8 mouse cellular contexts compared by ENCODE assay signal in the genomic region with DNA sequence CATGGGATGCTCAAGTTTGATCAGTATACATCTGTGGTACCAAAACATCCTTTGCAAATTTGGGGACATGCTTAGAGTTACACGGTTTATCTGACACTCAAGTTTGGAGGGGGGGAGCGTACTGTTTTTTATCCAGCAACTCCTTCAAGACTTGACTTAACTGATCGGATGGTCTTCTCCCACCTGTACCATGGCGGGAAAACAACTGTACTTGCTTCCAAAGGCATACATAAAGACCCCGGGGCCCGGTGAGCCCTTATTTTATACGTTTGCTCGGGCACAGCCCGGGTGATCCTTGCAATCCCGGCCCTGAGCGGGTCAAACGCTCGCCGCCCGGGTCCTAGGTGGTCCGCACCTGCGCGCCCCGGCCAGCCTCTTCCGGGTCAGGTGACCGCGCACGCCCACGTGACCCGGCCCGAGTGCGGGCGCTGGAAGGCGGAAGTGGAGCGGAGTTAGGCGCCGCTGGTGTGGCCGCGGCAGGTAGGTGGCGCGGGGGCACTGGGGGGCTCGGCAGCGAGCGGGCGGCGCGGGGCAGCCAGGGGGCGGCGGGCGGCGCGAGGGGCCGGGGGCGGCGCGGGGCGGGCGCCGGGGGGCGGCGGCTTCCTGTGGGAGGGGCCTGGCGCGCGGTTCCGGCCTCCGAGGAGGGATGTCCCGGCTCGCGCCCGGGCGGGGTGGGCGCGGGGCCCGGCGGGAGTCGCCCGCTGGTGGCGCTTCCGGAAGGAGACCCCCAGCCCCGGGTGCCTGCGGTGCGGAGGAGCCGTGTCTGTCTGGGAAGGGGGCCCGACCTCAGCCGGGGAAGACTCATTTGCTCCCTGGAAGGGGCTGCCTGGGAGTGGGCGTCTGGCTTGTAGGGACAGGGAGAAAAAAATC. TPM values are rescaled to one million over a fixed set of nuclear protein-coding genes. Genes with fewer than 3 reads are reported as not detected.
A peak's percentile ranks its signal among the peaks of the same experiment; 100 is the strongest.
DNase-seq lines count a peak whose midpoint lies in the region; ATAC-seq and TF ChIP-seq lines count a peak whose summit lies in the region.

A gene (plus strand): TSS at position 404 of the 870 bp plus-strand sequence.

- peaks cover 2% of the 10 kb centered on the region; the same call in 1 of the 2 replicates for H3K36me3 ChIP-seq in forebrain, embryonic 10.5 days (replicated peaks)
- no peaks in the 10 kb centered on the region for H3K36me3 ChIP-seq in heart, embryonic 14.5 days (ENCODE audit: control insufficient read depth, insufficient read depth, low read length)
- H3K36me3 ChIP-seq in liver, embryonic 11.5 days (ENCODE audit: control insufficient read depth, insufficient read depth, low read length), result no peaks in the 10 kb centered on the region
- no peaks in the 10 kb centered on the region for H3K36me3 ChIP-seq in myocyte (ENCODE audit: control insufficient read depth, insufficient read depth)
- H3K36me3 ChIP-seq in splenic B cell, adult 2 months (ENCODE audit: control insufficient read depth, insufficient read depth, low read length, poor library complexity, severe bottlenecking), result no peaks in the 10 kb centered on the region

- DNase-seq in CD4-positive helper T cell, adult 2 months (ENCODE audit: low read depth, low spot score), result peak; percentile 86
- peak; percentile 88 for DNase-seq in brain, embryonic 14.5 days (ENCODE audit: low read depth)
- DNase-seq in forebrain, embryonic 10.5 days (ENCODE audit: extremely low spot score, low spot score), result peak; percentile 83
- DNase-seq in kidney, postnatal 10 days, result peak; percentile 88
- peak; percentile 86 for DNase-seq in liver, embryonic 11.5 days (ENCODE audit: low spot score)
- peak; percentile 87 for DNase-seq in splenic B cell, adult 2 months (ENCODE audit: low read depth, low spot score)

- peak within 1 kb of the TSS; percentile 90 for H3K4me3 ChIP-seq in forebrain, embryonic 10.5 days
- H3K4me3 ChIP-seq in heart, embryonic 14.5 days (ENCODE audit: control insufficient read depth in 1 of 2, insufficient read depth in 1 of 2, low read depth in 1 of 2, low read length in 2 of 2), result peak within 1 kb of the TSS; percentile 81 to 89
- peak within 1 kb of the TSS; percentile 89 for H3K4me3 ChIP-seq in liver, embryonic 11.5 days (ENCODE audit: low read depth, low read length)
- peak within 1 kb of the TSS; percentile 65 for H3K4me3 ChIP-seq in myocyte

- H3K27ac ChIP-seq in forebrain, embryonic 10.5 days, result peak within 1 kb of the TSS; percentile 93
- peak within 1 kb of the TSS; percentile 43 to 91 for H3K27ac ChIP-seq in heart, embryonic 14.5 days (replicated peaks in 1 of 2; ENCODE audit: control insufficient read depth in 1 of 2, insufficient read depth in 1 of 2, low read depth in 2 of 2, low read length in 2 of 2)
- peak within 1 kb of the TSS; percentile 93 for H3K27ac ChIP-seq in liver, embryonic 11.5 days (ENCODE audit: low read depth, low read length)

- peak within 1 kb of the TSS; percentile 52 for H3ac ChIP-seq in myocyte (ENCODE audit: control insufficient read depth, insufficient read length)

- H3K9me3 ChIP-seq in forebrain, embryonic 10.5 days, result no peaks in the 10 kb centered on the region
- no peaks in the 10 kb centered on the region for H3K9me3 ChIP-seq in heart, embryonic 14.5 days (ENCODE audit: control insufficient read depth, low read length)
- no peaks in the 10 kb centered on the region for H3K9me3 ChIP-seq in liver, embryonic 11.5 days (ENCODE audit: control insufficient read depth, low read length)

- H3K4me1 ChIP-seq in forebrain, embryonic 10.5 days, result peaks cover 18% of the 10 kb centered on the region
- H3K4me1 ChIP-seq in heart, embryonic 14.5 days (ENCODE audit: control insufficient read depth in 2 of 2, insufficient read depth in 2 of 2, low read length in 2 of 2), result peaks cover 5 to 6% of the 10 kb centered on the region in 2 experiments; a peak in 3 of 4 replicates
- H3K4me1 ChIP-seq in liver, embryonic 11.5 days (replicated peaks; ENCODE audit: control insufficient read depth, insufficient read depth, low read length), result peaks cover 21% of the 10 kb centered on the region

- ATAC-seq in heart, embryonic 14.5 days (ENCODE audit: insufficient number of reproducible peaks, insufficient read depth, low FRiP score, low read depth), result peak; percentile 87
- peak; percentile 80 for ATAC-seq in liver, embryonic 11.5 days (replicated peaks; ENCODE audit: low FRiP score)

- no peaks in the 10 kb centered on the region for H3K27me3 ChIP-seq in forebrain, embryonic 10.5 days (ENCODE audit: poor library complexity, severe bottlenecking)
- no peaks in the 10 kb centered on the region for H3K27me3 ChIP-seq in heart, embryonic 14.5 days (ENCODE audit: control insufficient read depth, insufficient read depth, low read length)
- H3K27me3 ChIP-seq in liver, embryonic 11.5 days (replicated peaks; ENCODE audit: control insufficient read depth, insufficient read depth, low read length), result no peaks in the 10 kb centered on the region
- H3K27me3 ChIP-seq in myocyte (ENCODE audit: control insufficient read depth, insufficient read depth, insufficient read length), result no peaks in the 10 kb centered on the region
- H3K27me3 ChIP-seq in splenic B cell, adult 2 months (ENCODE audit: control insufficient read depth, insufficient read depth, low read length, poor library complexity, severe bottlenecking), result no peaks in the 10 kb centered on the region

- peak; percentile 83 for TF ChIP-seq POLR2A in brain, embryonic 14.5 days (IDR thresholded peaks at IDR 0.05; ENCODE audit: borderline replicate concordance, extremely low read depth, insufficient read depth, insufficient read length, poor library complexity, severe bottlenecking)
- TF ChIP-seq POLR2A in myocyte (IDR thresholded peaks at IDR 0.05; ENCODE audit: insufficient read length, low read depth), result peak; percentile 53

- TF ChIP-seq CTCF in brain, embryonic 14.5 days (IDR thresholded peaks at IDR 0.05; ENCODE audit: borderline replicate concordance, extremely low read depth, insufficient read depth, insufficient read length), result no peak

- peaks cover 6% of the 10 kb centered on the region for H3K79me2 ChIP-seq in myocyte (ENCODE audit: control insufficient read depth, insufficient read depth)

- H3K4me2 ChIP-seq in heart, embryonic 14.5 days (ENCODE audit: low read length), result peak within 1 kb of the TSS; percentile 89
- peak within 1 kb of the TSS; percentile 83 for H3K4me2 ChIP-seq in liver, embryonic 11.5 days
- H3K4me2 ChIP-seq in myocyte (ENCODE audit: low read depth), result peak within 1 kb of the TSS; percentile 100

- under 1% methylated on average over 60 of the region's 81 CpGs for WGBS in forebrain, embryonic 10.5 days
- WGBS in heart, embryonic 14.5 days, result under 1% methylated on average over 56 of the region's 81 CpGs
- WGBS in liver, embryonic 11.5 days, result under 1% methylated on average over 55 of the region's 81 CpGs

- peak within 1 kb of the TSS; percentile 95 for H3K9ac ChIP-seq in heart, embryonic 14.5 days (ENCODE audit: low read length)
- H3K9ac ChIP-seq in liver, embryonic 11.5 days (ENCODE audit: low read depth, low read length), result peak within 1 kb of the TSS; percentile 83

TF ChIP-seq in myocyte, 11 proteins besides CTCF, POLR2A, EP300 and RAD21:
- TF ChIP-seq SRF (IDR thresholded peaks at IDR 0.05; ENCODE audit: control insufficient read depth, insufficient read length, low read depth), result no peak
- peak; percentile 94 for TF ChIP-seq USF1 (IDR thresholded peaks at IDR 0.05; ENCODE audit: low read depth)
- no peak for TF ChIP-seq CEBPB (IDR thresholded peaks at IDR 0.05; ENCODE audit: insufficient read depth, poor library complexity, severe bottlenecking)
- TF ChIP-seq MYOG (IDR thresholded peaks at IDR 0.05; ENCODE audit: control insufficient read depth in 1 of 3, insufficient read depth in 1 of 3, insufficient read length in 2 of 3, low read depth in 2 of 3), result peak in 2 of 3 experiments; percentile 39 to 59
- no peak for TF ChIP-seq TCF3 (IDR thresholded peaks at IDR 0.05; ENCODE audit: insufficient read length, low read depth)
- no peak for TF ChIP-seq E2F4 (IDR thresholded peaks at IDR 0.05; ENCODE audit: insufficient read depth)
- no peak for TF ChIP-seq POLR2AphosphoS2 (IDR thresholded peaks at IDR 0.05; ENCODE audit: insufficient read length, low read depth)
- TF ChIP-seq TCF12 (IDR thresholded peaks at IDR 0.05; ENCODE audit: insufficient read depth, poor library complexity, severe bottlenecking), result no peak
- no peak for TF ChIP-seq REST (IDR thresholded peaks at IDR 0.05; ENCODE audit: insufficient read depth, insufficient read length)
- TF ChIP-seq MYOD1 (IDR thresholded peaks at IDR 0.05; ENCODE audit: control insufficient read depth in 1 of 3, insufficient read length in 2 of 3, low read depth in 2 of 3), result peak in 2 of 3 experiments; percentile 16 to 45
- no peak for TF ChIP-seq MAX (IDR thresholded peaks at IDR 0.05; ENCODE audit: low read depth)

RNA-seq across cellular contexts. Expression of the gene that starts here (rescaled TPM):
- polyA plus RNA-seq in brain, embryonic 14.5 days (2012; rRNA removed), result 34.8 and 42.5 TPM in 2 replicates
- 56.8 and 57.9 TPM in 2 replicates for polyA plus RNA-seq in forebrain, embryonic 10.5 days (2016; fragmentation: Nextera tagmentation; extraction: Ambion mirVana)
- polyA plus RNA-seq in heart, embryonic 14.5 days (2014; fragmentation: Nextera tagmentation; extraction: Ambion mirVana), result 28.5 and 28.6 TPM in 2 replicates
- polyA plus RNA-seq in liver, embryonic 11.5 days (2014; fragmentation: Nextera tagmentation; extraction: Ambion mirVana), result 37.6 and 40.2 TPM in 2 replicates
- polyA plus RNA-seq in myocyte (2012; fragmentation: generic; extraction: Trizol), result 59.8 TPM

Comparison
In these comparisons a context has a peak if more than half of its experiments do, and no peak if none do; other contexts are left out.
1. Peak in every context shown above with its lines: DNase-seq, ATAC-seq, H3K4me3 ChIP-seq and H3K27ac ChIP-seq.